Mouse (Mus musculus) stomach, postnatal 0 days (tissue): ENCODE data around the gene Mettl1. TPM values are rescaled to one million over a fixed set of nuclear protein-coding genes. Genes with fewer than 3 reads are reported as not detected.

Experiments
- ATAC-seq: fragments of 200-750 bp; cut with Nextera tagmentation; 2 replicates; pipeline ENCODE4 v1.8.0; 2017; ENCODE audit not compliant: low FRiP score, low TSS enrichment
- DNase-seq: peaks from one replicate; pipeline ENCODE4 v3.0.0-alpha.2; 2016; ENCODE audit warnings: low spot score
- H3K27ac ChIP-seq: fragments of 300-500 bp; sonication (generic); replicated peaks from 2 replicates; pipeline ENCODE4 v1.5.1; 2014; ENCODE audit warnings: mild to moderate bottlenecking, control low read depth
- H3K27me3 ChIP-seq: fragments of 300-500 bp; sonication (generic); 2 replicates; pipeline ENCODE4 v1.6.1; 2014; ENCODE audit warnings: low read length; ENCODE audit not compliant: control insufficient read depth, insufficient read depth
- H3K36me3 ChIP-seq: fragments of 300-500 bp; sonication (generic); 2 replicates; pipeline ENCODE4 v1.6.1; 2014; ENCODE audit warnings: low read length, mixed read lengths; ENCODE audit not compliant: control insufficient read depth, insufficient read depth
- H3K4me1 ChIP-seq: fragments of 300-500 bp; sonication (generic); replicated peaks from 2 replicates; pipeline ENCODE4 v1.6.1; 2014; ENCODE audit warnings: antibody characterized with exemption; ENCODE audit not compliant: control insufficient read depth, insufficient read depth
- H3K4me2 ChIP-seq: fragments of 300-500 bp; sonication (generic); replicated peaks from 2 replicates; pipeline ENCODE4 v1.6.1; 2014; ENCODE audit warnings: low read depth, mild to moderate bottlenecking, control low read depth, moderate library complexity
- H3K4me3 ChIP-seq: fragments of 300-500 bp; sonication (generic); 2 replicates; pipeline ENCODE4 v1.5.1; 2014; ENCODE audit warnings: low read depth, low read length, control low read depth
- H3K9ac ChIP-seq: fragments of 300-500 bp; sonication (generic); 2 replicates; pipeline ENCODE4 v1.6.1; 2014; ENCODE audit warnings: mild to moderate bottlenecking, low read length, control low read depth, mixed read lengths
- H3K9me3 ChIP-seq: fragments of 300-500 bp; sonication (generic); 2 replicates; pipeline ENCODE4 v1.6.1; 2016; ENCODE audit warnings: low read length; ENCODE audit not compliant: control insufficient read depth
- CTCF ChIP-seq: IDR thresholded peaks from 2 replicates; pipeline ENCODE4 v1.5.1; 2016; ENCODE audit warnings: antibody characterized with exemption, low read depth, mild to moderate bottlenecking, moderate library complexity
- EP300 ChIP-seq: optimal IDR thresholded peaks from 2 replicates; pipeline ENCODE3; 2016; ENCODE audit warnings: antibody characterized with exemption
- WGBS: fragments of 180-500 bp; shearing (Covaris S2); extraction: QIAGEN DNeasy Blood & Tissue Kit; methylation state at CpG from one replicate; pipeline ENCODE4 v1.1.7; 2014; 5-methylcytosine and 5-hydroxymethylcytosine counted together
- microRNA counts: library from miRNA; unstranded; fragments of <30 nt; microRNA quantifications from one replicate; lab custom pipeline; 2015
- microRNA-seq: library from miRNA; unstranded; fragments of <30 nt; microRNA quantifications from one replicate; pipeline ENCODE4, GENCODE M21; 2016
- polyA plus RNA-seq: library from polyadenylated mRNA; unstranded; fragments of >200 nt; fragmentation: Nextera tagmentation; extraction: Ambion mirVana; gene quantifications from 2 replicates; pipeline ENCODE4 v1.2.1, GENCODE M21; 2015

The Mettl1 gene
- polyA plus RNA-seq, 1 experiment from 2014 or later: 36.8 TPM

- ATAC-seq (peak; percentile 53), DNase-seq (peak; percentile 72)
- Histone ChIP-seq H3K4me2 (no peak overlapping the region), H3K36me3 (peaks cover 16% of the 10 kb centered on the region; the same call in 1 of the 2 replicates), H3K4me3 (no peak overlapping the region), H3K4me1 (0 out of 2 replicates have a peak, but pooled peaks cover 7% of the 10 kb centered on the region), H3K27me3 (peaks cover 5% of the 10 kb centered on the region; the same call in 1 of the 2 replicates), H3K27ac (no peak overlapping the region), H3K9ac (no peak overlapping the region), H3K9me3 (no peaks in the 10 kb centered on the region)
- TF ChIP-seq CTCF: no peak
- TF ChIP-seq EP300: no peak
- WGBS: 14% methylated on average over 7 of the region's 7 CpGs
These were observed 53.2 kb downstream of the Mettl1 start for GRCm38 (mm10) chr10:127094382-127094802.

MicroRNAs encoded within 50 kb of the gene (microRNA counts, 519-probe panel; counts per million panel counts)
- microRNA mmu-miR-26a (lab: Ali Mortazavi, UCI) (3,713 counts per million, percentile 22 among the panel's probes with 10 or more counts), microRNA mmu-miR-546 (lab: Ali Mortazavi, UCI) (not detected)

Small RNA genes lying within 50 kb of the gene (microRNA-seq; reads per million reads assigned to microRNA genes)
- 61.4 reads per million, percentile 38 among the genes with 10 or more reads in this experiment for gene Mir26a-2
- gene Mir546: not detected

Other genes with a start within 250 kb of the Mettl1 start
- 9.1 and 10.3 TPM in 2 replicates for gene Atp23, start 140.1 kb upstream of the Mettl1 start, polyA plus RNA-seq
- 29.1 and 33.0 TPM in 2 replicates for gene Ctdsp2, start 62.7 kb upstream of the Mettl1 start, polyA plus RNA-seq
- 10.7 and 12.3 TPM in 2 replicates for gene Avil, start 40.7 kb upstream of the Mettl1 start, polyA plus RNA-seq
- gene Tsfm, start 10.6 kb upstream of the Mettl1 start, polyA plus RNA-seq: 58.9 and 61.3 TPM in 2 replicates
- 1.2 and 1.3 TPM in 2 replicates for gene Eef1akmt3, start 99 bp downstream of the Mettl1 start, polyA plus RNA-seq
- 0.13 TPM in 1 of 2 replicates, not detected in the other for gene Cyp27b1, start 6.8 kb downstream of the Mettl1 start, polyA plus RNA-seq
- 0.75 and 0.81 TPM in 2 replicates for gene March9, start 18.8 kb downstream of the Mettl1 start, polyA plus RNA-seq
- 469 and 472 TPM in 2 replicates for gene Cdk4, start 22.1 kb downstream of the Mettl1 start, polyA plus RNA-seq
- gene Tspan31, start 28.9 kb downstream of the Mettl1 start, polyA plus RNA-seq: 82.8 and 87.7 TPM in 2 replicates
- gene Agap2, start 33.9 kb downstream of the Mettl1 start, polyA plus RNA-seq: 0.04 and 0.08 TPM in 2 replicates
- 81.9 and 82.0 TPM in 2 replicates for gene Os9, start 79.7 kb downstream of the Mettl1 start, polyA plus RNA-seq
- 45.9 and 65.4 TPM in 2 replicates for gene B4galnt1, start 123.8 kb downstream of the Mettl1 start, polyA plus RNA-seq
- gene Slc26a10, start 139.2 kb downstream of the Mettl1 start, polyA plus RNA-seq: 0.70 and 0.76 TPM in 2 replicates
- 25.3 and 29.7 TPM in 2 replicates for gene Arhgef25, start 148.7 kb downstream of the Mettl1 start, polyA plus RNA-seq
- 27.8 and 32.9 TPM in 2 replicates for gene Dtx3, start 154.3 kb downstream of the Mettl1 start, polyA plus RNA-seq
- 23.2 and 26.0 TPM in 2 replicates for gene Pip4k2c, start 170.2 kb downstream of the Mettl1 start, polyA plus RNA-seq
- 2.2 and 2.3 TPM in 2 replicates for gene Kif5a, start 221.9 kb downstream of the Mettl1 start, polyA plus RNA-seq
- 134 and 147 TPM in 2 replicates for gene Dctn2, start 225.0 kb downstream of the Mettl1 start, polyA plus RNA-seq
- 8.5 and 8.9 TPM in 2 replicates for gene Mbd6, start 247.6 kb downstream of the Mettl1 start, polyA plus RNA-seq